Mouse (Mus musculus) kidney, postnatal 36 days (tissue): ENCODE results near the gene Polr2i.
A peak's percentile ranks its signal among the peaks of the same experiment; 100 is the strongest.
"Not testable (repeated sequence)": the region's sequence is repeated elsewhere in the genome, so short reads cannot be mapped to it uniquely, and the experiment has no call there.

Source experiments
- DNase-seq, 2 experiments: peaks; one replicate each; pipeline ENCODE4 v3.0.0; 2021 to 2022; ENCODE audit warnings: mixed read lengths in 2 of 2

The Polr2i gene

GRCm38 (mm10) chr7:30205383-30205782 lies 26.4 kb upstream of the Polr2i start:
- peak; percentile 67 to 87 for DNase-seq

GRCm38 (mm10) chr7:30206364-30206763 lies 25.4 kb upstream of the Polr2i start:
- not testable (repeated sequence) for DNase-seq

- no peak for DNase-seq
Measured at GRCm38 (mm10) chr7:30211025-30211424, 20.7 kb upstream of the Polr2i start.

GRCm38 (mm10) chr7:30213881-30214280 lies 17.9 kb upstream of the Polr2i start:
- DNase-seq: no peak

GRCm38 (mm10) chr7:30215875-30216274 lies 15.9 kb upstream of the Polr2i start:
- DNase-seq: peak; percentile 56 to 68

- peak; percentile 84 to 93 for DNase-seq
Measured at GRCm38 (mm10) chr7:30216723-30217151, 15.0 kb upstream of the Polr2i start.

- no peak for DNase-seq
Measured at GRCm38 (mm10) chr7:30217277-30217676, 14.5 kb upstream of the Polr2i start.

- peak; percentile 87 to 89 for DNase-seq
Measured at GRCm38 (mm10) chr7:30219293-30220007, 12.3 kb upstream of the Polr2i start.

- DNase-seq: peak; percentile 68 to 80
Measured at GRCm38 (mm10) chr7:30220008-30220356, 11.8 kb upstream of the Polr2i start.

- no peak for DNase-seq
Measured at GRCm38 (mm10) chr7:30221433-30221832, 10.3 kb upstream of the Polr2i start.

GRCm38 (mm10) chr7:30222205-30222604 lies 9.5 kb upstream of the Polr2i start:
- DNase-seq: no peak

GRCm38 (mm10) chr7:30224206-30224605 lies 7.5 kb upstream of the Polr2i start:
- DNase-seq: no peak

- DNase-seq: peak in 1 of 2 experiments; percentile 19
Measured at GRCm38 (mm10) chr7:30231328-30231668, 450 bp upstream of the Polr2i start.

GRCm38 (mm10) chr7:30232631-30233148 lies 942 bp downstream of the Polr2i start:
- DNase-seq: peak; percentile 66 to 84

GRCm38 (mm10) chr7:30233387-30233786 lies 1.6 kb downstream of the Polr2i start:
- DNase-seq: peak in 1 of 2 experiments; percentile 76

GRCm38 (mm10) chr7:30234276-30234858 lies 2.6 kb downstream of the Polr2i start:
- DNase-seq: peak; percentile 88 to 91

GRCm38 (mm10) chr7:30235091-30235490 lies 3.3 kb downstream of the Polr2i start:
- DNase-seq: no peak

GRCm38 (mm10) chr7:30235625-30236024 lies 3.9 kb downstream of the Polr2i start, which contains the start of gene Ovol3:
Gene Ovol3 (minus strand): TSS chr7:30235725.
- DNase-seq: no peak

GRCm38 (mm10) chr7:30237374-30237773 lies 5.6 kb downstream of the Polr2i start:
- not testable (repeated sequence) for DNase-seq

GRCm38 (mm10) chr7:30251956-30252954 lies 20.5 kb downstream of the Polr2i start:
- DNase-seq: peak; percentile 80 to 81

GRCm38 (mm10) chr7:30265041-30265440 lies 33.3 kb downstream of the Polr2i start:
- peak in 1 of 2 experiments; percentile 13 for DNase-seq

- DNase-seq: no peak
Measured at GRCm38 (mm10) chr7:30265531-30265930, 33.8 kb downstream of the Polr2i start.

GRCm38 (mm10) chr7:30265935-30266334 lies 34.2 kb downstream of the Polr2i start:
- no peak for DNase-seq
